Mouse (Mus musculus): ENCODE results near the gene Hist2h2aa1.
A peak's percentile ranks its signal among the peaks of the same experiment; 100 is the strongest.
"Not testable (repeated sequence)": the region's sequence is repeated elsewhere in the genome, so short reads cannot be mapped to it uniquely, and the experiment has no call there.

Hist2h2aa1 gene

GRCm38 (mm10) chr3:96228828-96229227, 16.5 kb upstream of the Hist2h2aa1 start:
- no peak for ATAC-seq (ENCODE audit: insufficient number of reproducible peaks, low FRiP score, low TSS enrichment)

- no peak for ATAC-seq (ENCODE audit: insufficient number of reproducible peaks, low FRiP score, low TSS enrichment)
Observed at GRCm38 (mm10) chr3:96230404-96230803, 14.9 kb upstream of the Hist2h2aa1 start.

GRCm38 (mm10) chr3:96230910-96231757, 14.2 kb upstream of the Hist2h2aa1 start:
- ATAC-seq (ENCODE audit: insufficient number of reproducible peaks, low FRiP score, low TSS enrichment) = no peak

GRCm38 (mm10) chr3:96231758-96232120, 13.6 kb upstream of the Hist2h2aa1 start:
- ATAC-seq (ENCODE audit: insufficient number of reproducible peaks, low FRiP score, low TSS enrichment) = no peak

GRCm38 (mm10) chr3:96234914-96235313, 10.4 kb upstream of the Hist2h2aa1 start:
- no peak for ATAC-seq (ENCODE audit: insufficient number of reproducible peaks, low FRiP score, low TSS enrichment)

- no peak for ATAC-seq (ENCODE audit: insufficient number of reproducible peaks, low FRiP score, low TSS enrichment)
Observed at GRCm38 (mm10) chr3:96235836-96236235, 9.5 kb upstream of the Hist2h2aa1 start.

GRCm38 (mm10) chr3:96236834-96237334, 8.4 kb upstream of the Hist2h2aa1 start:
- ATAC-seq (ENCODE audit: insufficient number of reproducible peaks, low FRiP score, low TSS enrichment) = no peak

- no peak for ATAC-seq (ENCODE audit: insufficient number of reproducible peaks, low FRiP score, low TSS enrichment)
Observed at GRCm38 (mm10) chr3:96237335-96237903, 7.9 kb upstream of the Hist2h2aa1 start.

- ATAC-seq (ENCODE audit: insufficient number of reproducible peaks, low FRiP score, low TSS enrichment) = no peak
Observed at GRCm38 (mm10) chr3:96237904-96238511, 7.3 kb upstream of the Hist2h2aa1 start.

- peak; percentile 74 for ATAC-seq (ENCODE audit: insufficient number of reproducible peaks, low FRiP score, low TSS enrichment)
Observed at GRCm38 (mm10) chr3:96238954-96239793, 6.1 kb upstream of the Hist2h2aa1 start, which contains the start of gene Hist2h3c2. Gene Hist2h3c2 (minus strand): TSS chr3:96239127.

GRCm38 (mm10) chr3:96239949-96240798, 5.1 kb upstream of the Hist2h2aa1 start, which contains the start of gene Hist2h2aa2:
Gene Hist2h2aa2 (minus strand): TSS chr3:96240276.
- peak; percentile 84 for ATAC-seq (ENCODE audit: insufficient number of reproducible peaks, low FRiP score, low TSS enrichment)

GRCm38 (mm10) chr3:96240799-96241197, 4.5 kb upstream of the Hist2h2aa1 start:
- ATAC-seq (ENCODE audit: insufficient number of reproducible peaks, low FRiP score, low TSS enrichment) = no peak

- ATAC-seq (ENCODE audit: insufficient number of reproducible peaks, low FRiP score, low TSS enrichment) = no peak
Observed at GRCm38 (mm10) chr3:96243921-96244572, 1.2 kb upstream of the Hist2h2aa1 start.

- ATAC-seq (ENCODE audit: insufficient number of reproducible peaks, low FRiP score, low TSS enrichment) = not testable (repeated sequence)
Observed at GRCm38 (mm10) chr3:96246018-96246417, 721 bp downstream of the Hist2h2aa1 start.

GRCm38 (mm10) chr3:96246427-96246856, 1.1 kb downstream of the Hist2h2aa1 start, which contains the start of gene Hist2h3c1:
Gene Hist2h3c1 (plus strand): TSS chr3:96246685.
- peak; percentile 72 for ATAC-seq (ENCODE audit: insufficient number of reproducible peaks, low FRiP score, low TSS enrichment)

- no peak for ATAC-seq (ENCODE audit: insufficient number of reproducible peaks, low FRiP score, low TSS enrichment)
Observed at GRCm38 (mm10) chr3:96247356-96248140, 2.3 kb downstream of the Hist2h2aa1 start.

- ATAC-seq (ENCODE audit: insufficient number of reproducible peaks, low FRiP score, low TSS enrichment) = no peak
Observed at GRCm38 (mm10) chr3:96248141-96249033, 3.1 kb downstream of the Hist2h2aa1 start.
